Mouse (Mus musculus) limb, embryonic 13.5 days (tissue): ENCODE measurements around the gene 4933402J07Rik. TPM values are rescaled to one million over a fixed set of nuclear protein-coding genes. Genes with fewer than 3 reads are reported as not detected.

Experiments
- ATAC-seq: fragments of 200-750 bp; cut with Nextera tagmentation; 2 replicates; pipeline ENCODE4 v1.8.0; 2017; ENCODE audit warnings: low read depth, moderate number of reproducible peaks, moderate TSS enrichment; ENCODE audit not compliant: low FRiP score
- H3K27ac ChIP-seq: fragments of 300-500 bp; sonication (generic); 2 replicates; pipeline ENCODE4 v1.5.1; 2015; ENCODE audit warnings: inconsistent platforms, mild to moderate bottlenecking, moderate library complexity
- H3K27me3 ChIP-seq: fragments of 300-500 bp; sonication (generic); 2 replicates; pipeline ENCODE4 v1.6.1; 2015; ENCODE audit warnings: mild to moderate bottlenecking, inconsistent platforms
- H3K36me3 ChIP-seq: fragments of 300-500 bp; sonication (generic); 2 replicates; pipeline ENCODE4 v1.6.1; 2015; ENCODE audit warnings: inconsistent platforms, mild to moderate bottlenecking, moderate library complexity
- H3K4me1 ChIP-seq: fragments of 300-500 bp; sonication (generic); 2 replicates; pipeline ENCODE4 v1.6.1; 2015; ENCODE audit warnings: inconsistent platforms
- H3K4me2 ChIP-seq: fragments of 300-500 bp; sonication (generic); replicated peaks from 2 replicates; pipeline ENCODE4 v1.6.1; 2015; ENCODE audit warnings: inconsistent platforms, mild to moderate bottlenecking, moderate library complexity
- H3K4me3 ChIP-seq: fragments of 300-500 bp; sonication (generic); 2 replicates; pipeline ENCODE4 v1.5.1; 2015; ENCODE audit warnings: moderate library complexity, mild to moderate bottlenecking, inconsistent platforms
- H3K9ac ChIP-seq: fragments of 300-500 bp; sonication (generic); 2 replicates; pipeline ENCODE4 v1.6.1; 2015; ENCODE audit warnings: mild to moderate bottlenecking, inconsistent platforms
- H3K9me3 ChIP-seq: fragments of 300-500 bp; sonication (generic); 2 replicates; pipeline ENCODE4 v1.6.1; 2016; ENCODE audit warnings: inconsistent platforms
- WGBS: fragments of 180-500 bp; shearing (Covaris S2); methylation state at CpG from one replicate; pipeline ENCODE4 v1.1.7; 2015; 5-methylcytosine and 5-hydroxymethylcytosine counted together
- polyA plus RNA-seq: library from polyadenylated mRNA; unstranded; fragments of >200 nt; fragmentation: Nextera tagmentation; extraction: Ambion mirVana; gene quantifications from 2 replicates; pipeline ENCODE4 v1.2.1, GENCODE M21; 2015

4933402J07Rik gene
- polyA plus RNA-seq, 1 experiment from 2014 or later, result not detected

DNA sequence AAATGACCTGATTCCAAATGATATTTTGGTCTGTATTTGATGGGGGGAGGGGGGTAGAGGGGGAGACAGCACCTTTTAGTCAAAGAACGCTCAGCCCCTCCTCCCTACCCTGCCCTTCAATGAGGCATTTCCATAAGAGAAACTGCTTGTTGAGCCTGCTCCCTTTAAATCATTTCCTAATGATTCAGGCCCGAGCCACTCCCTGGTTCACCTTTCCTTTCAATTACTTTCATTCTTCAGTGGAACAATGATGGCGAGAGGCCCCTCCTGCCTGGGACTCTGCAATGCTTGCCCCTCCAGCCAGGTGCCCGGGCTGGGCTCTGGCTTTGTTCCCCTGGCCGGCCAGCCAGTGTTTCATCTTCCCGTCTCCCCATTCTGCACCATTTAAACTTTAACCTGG is 66.0 kb downstream of the 4933402J07Rik start:
- no peak overlapping the region for H3K4me3 ChIP-seq
- 36% methylated on average over 6 of the region's 6 CpGs for WGBS
- H3K27ac ChIP-seq, result no peak overlapping the region
- H3K4me1 ChIP-seq, result 0 out of 2 replicates have a peak, but pooled peaks cover 10% of the 10 kb centered on the region
- H3K4me2 ChIP-seq, result no peak overlapping the region
- no peak for ATAC-seq
- H3K9me3 ChIP-seq, result 0 out of 2 replicates have a peak, but pooled peaks cover 3% of the 10 kb centered on the region
- no peaks in the 10 kb centered on the region for H3K36me3 ChIP-seq
- no peaks in the 10 kb centered on the region for H3K27me3 ChIP-seq
- no peak overlapping the region for H3K9ac ChIP-seq

DNA sequence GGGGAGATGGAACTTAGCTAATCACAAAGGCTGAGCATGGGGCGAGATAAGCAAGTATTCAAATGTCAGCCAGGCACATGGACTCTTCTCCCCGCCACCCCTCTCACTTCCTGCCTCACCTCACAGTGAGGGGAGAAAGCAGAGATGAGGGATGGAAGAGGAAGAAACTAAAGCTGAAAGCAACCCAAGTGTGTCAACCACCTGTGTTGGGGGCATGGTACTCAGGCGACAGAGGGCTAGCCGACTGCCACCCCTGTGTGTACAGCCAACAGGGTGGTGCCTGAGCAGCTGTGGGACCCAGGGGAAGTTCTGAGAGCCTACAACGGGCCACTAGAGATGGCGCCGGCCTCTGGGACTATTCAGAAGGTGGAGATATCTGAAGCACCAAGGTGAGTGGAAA is 68.1 kb downstream of the 4933402J07Rik start:
- ATAC-seq, result no peak

DNA sequence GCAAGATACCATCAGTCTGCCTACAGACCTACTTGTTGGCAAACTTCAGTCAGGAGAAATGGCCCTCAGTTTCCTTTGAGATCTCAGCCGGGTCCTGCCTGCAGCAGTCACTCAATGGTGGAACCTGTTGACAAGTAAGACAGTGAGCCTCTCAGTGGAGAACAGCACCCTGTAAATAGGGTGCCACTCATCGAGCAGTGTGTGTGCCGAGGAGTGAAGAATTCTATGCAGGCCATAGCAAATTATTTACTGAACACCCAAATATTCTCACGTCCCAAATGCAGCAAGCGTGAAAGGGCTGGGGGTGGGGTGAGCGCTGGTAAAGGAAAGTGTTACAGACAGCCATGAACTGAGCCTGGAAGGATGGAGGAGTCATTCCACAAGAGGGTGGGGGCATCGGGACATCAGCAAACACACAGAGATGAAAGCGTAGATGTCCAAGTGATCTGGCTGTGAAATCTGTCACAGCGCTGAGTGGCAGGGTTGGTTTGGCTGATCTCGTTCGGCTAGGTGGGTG is 72.6 kb downstream of the 4933402J07Rik start:
- WGBS, result 76% methylated on average over 11 of the region's 11 CpGs
- H3K9ac ChIP-seq, result no peak overlapping the region
- H3K27me3 ChIP-seq, result no peaks in the 10 kb centered on the region
- H3K4me3 ChIP-seq, result no peak overlapping the region
- H3K36me3 ChIP-seq, result no peaks in the 10 kb centered on the region
- H3K4me2 ChIP-seq, result no peak overlapping the region
- no peaks in the 10 kb centered on the region for H3K9me3 ChIP-seq
- H3K4me1 ChIP-seq, result no peaks in the 10 kb centered on the region
- H3K27ac ChIP-seq, result no peak overlapping the region
- ATAC-seq, result no peak

More for the DNA sequence above, 68.1 kb downstream of the 4933402J07Rik start:
- Histone ChIP-seq H3K4me2 (no peak overlapping the region), H3K27me3 (no peaks in the 10 kb centered on the region), H3K36me3 (no peaks in the 10 kb centered on the region), H3K4me1 (0 out of 2 replicates have a peak, but pooled peaks cover 10% of the 10 kb centered on the region), H3K9ac (no peak overlapping the region), H3K9me3 (no peaks in the 10 kb centered on the region), H3K27ac (no peak overlapping the region), H3K4me3 (no peak overlapping the region)
- WGBS, result 86% methylated on average over 7 of the region's 7 CpGs

Other genes starting within 250 kb of the 4933402J07Rik start
- 0.67 and 1.6 TPM in 2 replicates for gene Cbln1, start 91.2 kb upstream of the 4933402J07Rik start, polyA plus RNA-seq